In genomic region chr9:100505498-100505897, GRCm38 (mm10) we compare ENCODE assay signal across 12 mouse cellular contexts. TPM values are rescaled to one million over a fixed set of nuclear protein-coding genes. Genes with fewer than 3 reads are reported as not detected.
DNase-seq lines count a peak whose midpoint lies in the region; ATAC-seq and TF ChIP-seq lines count a peak whose summit lies in the region.
"Had no signal": no experiment of that assay in that cellular context is flagged by ENCODE, and none has a peak within 500 bp of the region (broad histone marks: within the 10 kb centered on the region; RNA-seq: fewer than 3 reads in every experiment).

No protein-coding gene starts in this region.

- H3K4me1 ChIP-seq in hindbrain, postnatal 0 days (ENCODE audit: insufficient read depth, low read length), result no peaks in the 10 kb centered on the region
- no peaks in the 10 kb centered on the region for H3K4me1 ChIP-seq in hindbrain, embryonic 16.5 days (ENCODE audit: control insufficient read depth, insufficient read depth, low read depth, low read length)
- no peaks in the 10 kb centered on the region for H3K4me1 ChIP-seq in lung, postnatal 0 days (ENCODE audit: insufficient read depth, low read depth, low read length)
- H3K4me1 ChIP-seq: limb, embryonic 15.5 days had no signal

- 90% methylated on average over 4 of the region's 4 CpGs for WGBS in hindbrain, postnatal 0 days
- WGBS in hindbrain, embryonic 16.5 days, result 96% methylated on average over 4 of the region's 4 CpGs
- 88% methylated on average over 4 of the region's 4 CpGs for WGBS in lung, postnatal 0 days

- H3K4me2 ChIP-seq in hindbrain, postnatal 0 days (ENCODE audit: low read depth, low read length), result 0 out of 2 replicates have a peak overlapping the region, but pooled peaks have one; percentile 1
- no peak overlapping the region for H3K4me2 ChIP-seq in hindbrain, embryonic 16.5 days (ENCODE audit: low read length)
- H3K4me2 ChIP-seq in lung, postnatal 0 days (replicated peaks; ENCODE audit: low read depth, low read length), result peak overlapping the region; percentile 31
- H3K4me2 ChIP-seq: limb, embryonic 15.5 days had no signal

- H3K4me3 ChIP-seq in hindbrain, postnatal 0 days (ENCODE audit: low read length), result no peak overlapping the region
- no peak overlapping the region for H3K4me3 ChIP-seq in hindbrain, embryonic 16.5 days (ENCODE audit: low read length)
- peak overlapping the region; percentile 9 for H3K4me3 ChIP-seq in lung, postnatal 0 days (ENCODE audit: low read depth, low read length)
- H3K4me3 ChIP-seq: left cerebral cortex, adult 2 months; limb, embryonic 15.5 days had no signal

- H3K27me3 ChIP-seq in hindbrain, postnatal 0 days (ENCODE audit: insufficient read depth, low read length), result no peaks in the 10 kb centered on the region
- H3K27me3 ChIP-seq in hindbrain, embryonic 16.5 days (replicated peaks; ENCODE audit: control insufficient read depth, insufficient read depth, low read length), result no peaks in the 10 kb centered on the region
- H3K27me3 ChIP-seq in lung, postnatal 0 days (replicated peaks; ENCODE audit: insufficient read depth, low read length), result no peaks in the 10 kb centered on the region
- H3K27me3 ChIP-seq: limb, embryonic 15.5 days had no signal

- no peak overlapping the region for H3K9ac ChIP-seq in hindbrain, postnatal 0 days (replicated peaks; ENCODE audit: low read length)
- no peak overlapping the region for H3K9ac ChIP-seq in hindbrain, embryonic 16.5 days (ENCODE audit: low read depth, low read length)
- no peak overlapping the region; the same call in 1 of the 2 replicates for H3K9ac ChIP-seq in lung, postnatal 0 days (replicated peaks; ENCODE audit: low read depth)
- H3K9ac ChIP-seq: limb, embryonic 15.5 days had no signal

- no peak for TF ChIP-seq CTCF in hindbrain, postnatal 0 days (IDR thresholded peaks at IDR 0.05; ENCODE audit: low read depth)
- no peak for TF ChIP-seq CTCF in lung, postnatal 0 days (IDR thresholded peaks at IDR 0.05)

- H3K9me3 ChIP-seq in hindbrain, postnatal 0 days (ENCODE audit: low read length), result no peaks in the 10 kb centered on the region
- H3K9me3 ChIP-seq in hindbrain, embryonic 16.5 days (ENCODE audit: control insufficient read depth, low read length), result no peaks in the 10 kb centered on the region
- H3K9me3 ChIP-seq in lung, postnatal 0 days (ENCODE audit: low read length), result no peaks in the 10 kb centered on the region
- H3K9me3 ChIP-seq: limb, embryonic 15.5 days had no signal

- ATAC-seq in hindbrain, postnatal 0 days, result no peak
- no peak for ATAC-seq in hindbrain, embryonic 16.5 days
- no peak for ATAC-seq in lung, postnatal 0 days

- DNase-seq in cerebellum, adult 9-10 months, result peak; percentile 58
- no peak for DNase-seq in cerebellum, postnatal 4 days (ENCODE audit: low spot score in 2 of 2)
- DNase-seq in hindbrain, postnatal 0 days (ENCODE audit: low spot score), result no peak
- no peak for DNase-seq in lung, postnatal 0 days (ENCODE audit: low spot score)
- DNase-seq in lung, postnatal 4 days, result no peak
- DNase-seq in urinary bladder, postnatal 4 days (ENCODE audit: low spot score in 2 of 2), result no peak
- DNase-seq in right cerebral cortex, adult 2 months (ENCODE audit: low spot score in 2 of 2), result no peak
- DNase-seq: embryo, embryonic 11 days; kidney, postnatal 14 days had no signal

- H3K27ac ChIP-seq in hindbrain, postnatal 0 days, result no peak overlapping the region
- H3K27ac ChIP-seq in hindbrain, embryonic 16.5 days (ENCODE audit: low read depth, low read length), result no peak overlapping the region
- H3K27ac ChIP-seq in lung, postnatal 0 days (ENCODE audit: low read length), result peak overlapping the region; percentile 27; the same call in 1 of the 2 replicates
- H3K27ac ChIP-seq: limb, embryonic 15.5 days had no signal

- no peak for TF ChIP-seq EP300 in lung, postnatal 0 days (IDR thresholded peaks at IDR 0.05)

- no peaks in the 10 kb centered on the region; the same call in 1 of the 2 replicates for H3K36me3 ChIP-seq in hindbrain, postnatal 0 days (ENCODE audit: insufficient read depth, low read length)
- peaks cover 2% of the 10 kb centered on the region; the same call in 1 of the 2 replicates for H3K36me3 ChIP-seq in hindbrain, embryonic 16.5 days (ENCODE audit: control insufficient read depth, insufficient read depth, low read length)
- H3K36me3 ChIP-seq in lung, postnatal 0 days (ENCODE audit: insufficient read depth, low read length), result no peaks in the 10 kb centered on the region

RNA-seq across cellular contexts. Expression of gene Il20rb, which starts 18.9 kb away (rescaled TPM):
- 2.1 and 2.4 TPM in 2 replicates for total RNA-seq in hindbrain, postnatal 0 days (2014; rRNA removed)
- 2.3 and 2.7 TPM in 2 replicates for polyA plus RNA-seq in hindbrain, postnatal 0 days (2015; fragmentation: Nextera tagmentation; extraction: Ambion mirVana)
- 0.66 and 1.1 TPM in 2 replicates for polyA plus RNA-seq in hindbrain, embryonic 16.5 days (2015; fragmentation: Nextera tagmentation; extraction: Ambion mirVana)
- 1.9 and 2.2 TPM in 2 replicates for polyA plus RNA-seq in lung, postnatal 0 days (2015; fragmentation: Nextera tagmentation; extraction: Ambion mirVana)

RNA-seq across cellular contexts. Expression of gene Nck1, which starts 40.4 kb away (rescaled TPM):
- total RNA-seq in hindbrain, postnatal 0 days (2014; rRNA removed), result 8.7 and 10.6 TPM in 2 replicates
- 38.3 and 42.5 TPM in 2 replicates for polyA plus RNA-seq in hindbrain, postnatal 0 days (2015; fragmentation: Nextera tagmentation; extraction: Ambion mirVana)
- 60.3 and 61.6 TPM in 2 replicates for polyA plus RNA-seq in hindbrain, embryonic 16.5 days (2015; fragmentation: Nextera tagmentation; extraction: Ambion mirVana)
- 77.9 and 87.8 TPM in 2 replicates for polyA plus RNA-seq in lung, postnatal 0 days (2015; fragmentation: Nextera tagmentation; extraction: Ambion mirVana)
